Mouse (Mus musculus): ENCODE measurements around the gene Syt2. TPM values are rescaled to one million over a fixed set of nuclear protein-coding genes. Genes with fewer than 3 reads are reported as not detected.

Syt2 gene
- total and polyA plus RNA-seq, 2 experiments from 2014 or later, result 6.2 to 19.0 TPM

GRCm38 (mm10) chr1:134791456-134791855 is 145.0 kb downstream of the Syt2 start:
- H3K9ac ChIP-seq (replicated peaks; ENCODE audit: low read length, poor library complexity, severe bottlenecking), result no peak overlapping the region
- H3K36me3 ChIP-seq (ENCODE audit: insufficient read depth, low read length), result no peaks in the 10 kb centered on the region
- no peak overlapping the region for H3K27ac ChIP-seq (ENCODE audit: low read depth, low read length)
- DNase-seq (ENCODE audit: low spot score), result no peak
- H3K4me3 ChIP-seq (ENCODE audit: low read depth, low read length), result no peak overlapping the region
- H3K9me3 ChIP-seq (ENCODE audit: low read length), result no peaks in the 10 kb centered on the region
- ATAC-seq (ENCODE audit: low FRiP score), result no peak
- H3K4me1 ChIP-seq (ENCODE audit: insufficient read depth, low read length), result no peaks in the 10 kb centered on the region
- no peaks in the 10 kb centered on the region for H3K27me3 ChIP-seq (ENCODE audit: insufficient read depth, low read length)
- H3K4me2 ChIP-seq (ENCODE audit: low read depth, low read length, poor library complexity, severe bottlenecking), result no peak overlapping the region
- TF ChIP-seq CTCF (IDR thresholded peaks at IDR 0.05), result no peak

- TF ChIP-seq CTCF (IDR thresholded peaks at IDR 0.05), result no peak
- no peaks in the 10 kb centered on the region for H3K9me3 ChIP-seq (ENCODE audit: low read length)
- no peak for DNase-seq (ENCODE audit: low spot score)
- no peaks in the 10 kb centered on the region; the same call in 1 of the 2 replicates for H3K36me3 ChIP-seq (ENCODE audit: insufficient read depth, low read length)
- H3K4me1 ChIP-seq (ENCODE audit: insufficient read depth, low read length), result no peaks in the 10 kb centered on the region
- no peak overlapping the region for H3K4me2 ChIP-seq (ENCODE audit: low read depth, low read length, poor library complexity, severe bottlenecking)
- H3K27ac ChIP-seq (ENCODE audit: low read depth, low read length), result no peak overlapping the region
- no peak overlapping the region for H3K9ac ChIP-seq (replicated peaks; ENCODE audit: low read length, poor library complexity, severe bottlenecking)
- no peaks in the 10 kb centered on the region for H3K27me3 ChIP-seq (ENCODE audit: insufficient read depth, low read length)
- H3K4me3 ChIP-seq (ENCODE audit: low read depth, low read length), result no peak overlapping the region
- no peak for ATAC-seq (ENCODE audit: low FRiP score)
- 90% methylated on average over 1 of the region's 1 CpGs for WGBS
Observed at GRCm38 (mm10) chr1:134796076-134796475, 149.6 kb downstream of the Syt2 start.

DNA sequence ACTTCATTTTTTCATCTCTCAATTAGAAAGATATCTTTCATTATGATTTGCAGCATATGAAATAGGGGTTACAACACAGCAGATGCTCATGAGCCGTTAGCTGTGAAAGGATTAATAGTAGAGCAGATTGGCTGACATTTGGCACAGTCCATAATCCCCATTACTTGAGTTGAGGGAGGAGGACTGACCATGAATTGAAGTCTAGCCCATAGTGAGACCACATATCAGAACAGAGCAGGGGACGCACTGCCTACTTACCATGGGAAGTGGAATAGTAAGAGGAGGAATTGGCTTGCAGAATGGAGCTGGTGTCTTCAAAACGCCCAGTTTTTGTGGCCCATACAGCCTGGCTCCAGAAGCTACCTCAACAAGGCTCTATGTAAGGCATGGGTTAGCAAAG is 150.1 kb downstream of the Syt2 start:
- 76% methylated on average over 3 of the region's 3 CpGs for WGBS
- ATAC-seq (ENCODE audit: low FRiP score), result no peak

GRCm38 (mm10) chr1:134801758-134802157 is 155.3 kb downstream of the Syt2 start:
- 90% methylated on average over 7 of the region's 7 CpGs for WGBS

More for the DNA sequence above, 150.1 kb downstream of the Syt2 start:
- Histone ChIP-seq H3K4me2 (ENCODE audit: low read depth, low read length, poor library complexity, severe bottlenecking) (no peak overlapping the region), H3K9me3 (ENCODE audit: low read length) (no peaks in the 10 kb centered on the region), H3K27ac (ENCODE audit: low read depth, low read length) (no peak overlapping the region), H3K36me3 (ENCODE audit: insufficient read depth, low read length) (no peaks in the 10 kb centered on the region; the same call in 1 of the 2 replicates), H3K9ac (replicated peaks; ENCODE audit: low read length, poor library complexity, severe bottlenecking) (no peak overlapping the region), H3K4me1 (ENCODE audit: insufficient read depth, low read length) (no peaks in the 10 kb centered on the region), H3K4me3 (ENCODE audit: low read depth, low read length) (no peak overlapping the region), H3K27me3 (ENCODE audit: insufficient read depth, low read length) (no peaks in the 10 kb centered on the region)
- peak; percentile 50 for DNase-seq (ENCODE audit: low spot score)
- no peak for TF ChIP-seq CTCF (IDR thresholded peaks at IDR 0.05)

GRCm38 (mm10) chr1:134803286-134804117 is 157.0 kb downstream of the Syt2 start:
- peak; percentile 41 for DNase-seq (ENCODE audit: low spot score)
- H3K4me2 ChIP-seq (ENCODE audit: low read depth, low read length, poor library complexity, severe bottlenecking), result no peak overlapping the region
- H3K9ac ChIP-seq (replicated peaks; ENCODE audit: low read length, poor library complexity, severe bottlenecking), result no peak overlapping the region
- WGBS, result 44% methylated on average over 16 of the region's 16 CpGs
- peak overlapping the region; percentile 32; the same call in 1 of the 2 replicates for H3K27ac ChIP-seq (ENCODE audit: low read depth, low read length)
- H3K36me3 ChIP-seq (ENCODE audit: insufficient read depth, low read length), result no peaks in the 10 kb centered on the region; the same call in 1 of the 2 replicates
- H3K4me3 ChIP-seq (ENCODE audit: low read depth, low read length), result no peak overlapping the region
- H3K4me1 ChIP-seq (ENCODE audit: insufficient read depth, low read length), result peaks cover 5% of the 10 kb centered on the region; the same call in 1 of the 2 replicates
- H3K27me3 ChIP-seq (ENCODE audit: insufficient read depth, low read length), result no peaks in the 10 kb centered on the region
- ATAC-seq (ENCODE audit: low FRiP score), result no peak
- no peak for TF ChIP-seq CTCF (IDR thresholded peaks at IDR 0.05)
- no peaks in the 10 kb centered on the region for H3K9me3 ChIP-seq (ENCODE audit: low read length)

More at GRCm38 (mm10) chr1:134801758-134802157, 155.3 kb downstream of the Syt2 start:
- no peaks in the 10 kb centered on the region; the same call in 1 of the 2 replicates for H3K36me3 ChIP-seq (ENCODE audit: insufficient read depth, low read length)
- peaks cover 5% of the 10 kb centered on the region; the same call in 1 of the 2 replicates for H3K4me1 ChIP-seq (ENCODE audit: insufficient read depth, low read length)
- H3K9ac ChIP-seq (replicated peaks; ENCODE audit: low read length, poor library complexity, severe bottlenecking), result no peak overlapping the region
- H3K9me3 ChIP-seq (ENCODE audit: low read length), result no peaks in the 10 kb centered on the region
- H3K27me3 ChIP-seq (ENCODE audit: insufficient read depth, low read length), result no peaks in the 10 kb centered on the region
- DNase-seq (ENCODE audit: low spot score), result no peak
- H3K4me2 ChIP-seq (ENCODE audit: low read depth, low read length, poor library complexity, severe bottlenecking), result no peak overlapping the region
- no peak overlapping the region for H3K27ac ChIP-seq (ENCODE audit: low read depth, low read length)
- no peak overlapping the region for H3K4me3 ChIP-seq (ENCODE audit: low read depth, low read length)
- no peak for TF ChIP-seq CTCF (IDR thresholded peaks at IDR 0.05)
- no peak for ATAC-seq (ENCODE audit: low FRiP score)

DNA sequence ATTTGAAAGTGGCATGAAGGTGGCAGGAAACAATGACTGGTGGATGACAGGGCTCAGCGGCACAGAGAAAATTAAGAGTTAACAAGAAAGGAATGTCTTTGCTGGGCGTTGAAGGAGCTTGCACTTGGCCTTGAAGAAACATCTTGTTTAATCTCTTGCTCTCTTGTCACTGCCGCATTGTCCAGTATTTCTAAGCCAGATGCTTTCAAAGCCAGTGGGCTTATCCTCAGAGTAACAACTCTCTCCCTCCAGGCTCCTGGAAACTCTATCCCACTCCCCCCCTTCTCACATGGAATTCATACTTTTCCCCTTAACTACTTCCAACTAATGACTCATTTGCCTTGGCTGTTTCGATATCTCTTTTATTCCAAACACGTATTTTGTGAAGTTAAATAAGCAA is 157.9 kb downstream of the Syt2 start:
- H3K27ac ChIP-seq (ENCODE audit: low read depth, low read length), result no peak overlapping the region

More for the DNA sequence above, 157.9 kb downstream of the Syt2 start:
- Histone ChIP-seq H3K36me3 (ENCODE audit: insufficient read depth, low read length) (no peaks in the 10 kb centered on the region; the same call in 1 of the 2 replicates), H3K4me3 (ENCODE audit: low read depth, low read length) (no peak overlapping the region), H3K9me3 (ENCODE audit: low read length) (no peaks in the 10 kb centered on the region), H3K9ac (replicated peaks; ENCODE audit: low read length, poor library complexity, severe bottlenecking) (no peak overlapping the region), H3K4me2 (ENCODE audit: low read depth, low read length, poor library complexity, severe bottlenecking) (no peak overlapping the region), H3K4me1 (ENCODE audit: insufficient read depth, low read length) (peaks cover 5% of the 10 kb centered on the region; the same call in 1 of the 2 replicates), H3K27me3 (ENCODE audit: insufficient read depth, low read length) (no peaks in the 10 kb centered on the region)
- no peak for TF ChIP-seq CTCF (IDR thresholded peaks at IDR 0.05)
- no peak for DNase-seq (ENCODE audit: low spot score)
- 41% methylated on average over 5 of the region's 5 CpGs for WGBS
- ATAC-seq (ENCODE audit: low FRiP score), result no peak

Data from midbrain, postnatal 0 days (tissue).